10 mouse cellular contexts compared by ENCODE assay signal in the genomic region with DNA sequence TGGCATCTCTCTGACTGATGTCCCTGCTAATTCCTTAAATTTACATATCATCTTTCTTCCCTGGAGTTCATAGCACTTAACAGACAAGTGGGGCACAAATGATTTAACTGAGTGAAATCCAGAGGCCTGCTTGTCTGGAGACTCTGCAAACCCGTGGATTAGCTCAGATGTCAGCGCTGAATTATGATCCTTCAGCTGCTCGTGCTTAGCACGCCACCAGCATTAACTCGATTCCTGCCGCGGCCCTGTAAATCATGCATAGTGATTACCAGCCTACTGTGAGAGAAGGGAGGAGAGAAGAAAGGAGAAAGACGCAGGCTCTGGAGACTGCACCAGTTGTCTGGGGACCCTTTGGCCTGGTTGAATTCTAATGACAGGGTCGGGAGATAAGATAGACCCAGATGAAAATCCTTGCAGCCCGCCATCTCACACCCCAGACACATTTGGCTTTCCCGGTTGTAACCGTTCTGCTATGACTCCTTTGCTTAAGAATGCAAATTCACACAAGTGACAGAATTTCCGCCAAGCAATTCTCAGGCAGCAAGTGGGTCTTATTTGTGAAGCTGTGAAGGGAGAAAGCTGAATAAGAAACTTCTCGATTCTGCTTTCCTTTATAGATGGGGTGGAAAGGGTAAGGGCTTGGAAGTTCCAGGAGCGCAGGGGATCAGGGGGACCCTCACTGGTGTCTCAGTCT.
DNase-seq lines count a peak whose midpoint lies in the region; ATAC-seq and TF ChIP-seq lines count a peak whose summit lies in the region.
"Had no signal": no experiment of that assay in that cellular context is flagged by ENCODE, and none has a peak within 500 bp of the region (broad histone marks: within the 10 kb centered on the region; RNA-seq: fewer than 3 reads in every experiment).

No protein-coding gene starts in this region.

- DNase-seq in heart, postnatal 25 days (ENCODE audit: low spot score), result no peak
- peak; percentile 74 for DNase-seq in embryo, embryonic 10.5 days (ENCODE audit: low spot score)
- peak; percentile 63 for DNase-seq in neural tube, embryonic 10.5 days (ENCODE audit: extremely low spot score, low spot score)
- DNase-seq in urinary bladder, postnatal 4 days (ENCODE audit: low spot score in 2 of 2), result no peak
- DNase-seq in lung, postnatal 0 days (ENCODE audit: low spot score), result no peak

- H3K9ac ChIP-seq in heart, embryonic 13.5 days, result peak overlapping the region; percentile 34; the same call in 1 of the 2 replicates
- H3K9ac ChIP-seq in hindbrain, embryonic 12.5 days, result no peak overlapping the region
- no peak overlapping the region for H3K9ac ChIP-seq in lung, postnatal 0 days (replicated peaks; ENCODE audit: low read depth)
- H3K9ac ChIP-seq: lung, embryonic 15.5 days had no signal

- no peaks in the 10 kb centered on the region for H3K9me3 ChIP-seq in heart, embryonic 13.5 days
- no peaks in the 10 kb centered on the region for H3K9me3 ChIP-seq in hindbrain, embryonic 12.5 days (replicated peaks)
- H3K9me3 ChIP-seq in lung, postnatal 0 days (ENCODE audit: low read length), result no peaks in the 10 kb centered on the region
- H3K9me3 ChIP-seq: lung, embryonic 15.5 days had no signal

- no peak overlapping the region for H3K4me2 ChIP-seq in heart, embryonic 13.5 days
- no peak overlapping the region for H3K4me2 ChIP-seq in hindbrain, embryonic 12.5 days (replicated peaks)
- H3K4me2 ChIP-seq in lung, postnatal 0 days (replicated peaks; ENCODE audit: low read depth, low read length), result no peak overlapping the region
- H3K4me2 ChIP-seq: lung, embryonic 15.5 days had no signal

- TF ChIP-seq CTCF in lung, postnatal 0 days (IDR thresholded peaks at IDR 0.05), result no peak

- no peaks in the 10 kb centered on the region for H3K27me3 ChIP-seq in heart, embryonic 13.5 days (replicated peaks)
- H3K27me3 ChIP-seq in hindbrain, embryonic 12.5 days, result peaks cover 9% of the 10 kb centered on the region
- no peaks in the 10 kb centered on the region for H3K27me3 ChIP-seq in lung, postnatal 0 days (replicated peaks; ENCODE audit: insufficient read depth, low read length)
- H3K27me3 ChIP-seq: lung, embryonic 15.5 days had no signal

- 0 out of 2 replicates have a peak, but pooled peaks cover 7% of the 10 kb centered on the region for H3K36me3 ChIP-seq in heart, embryonic 13.5 days
- H3K36me3 ChIP-seq in hindbrain, embryonic 12.5 days, result no peaks in the 10 kb centered on the region; the same call in 1 of the 2 replicates
- H3K36me3 ChIP-seq in lung, postnatal 0 days (ENCODE audit: insufficient read depth, low read length), result peaks cover 18% of the 10 kb centered on the region

- H3K4me3 ChIP-seq in heart, embryonic 13.5 days, result no peak overlapping the region
- H3K4me3 ChIP-seq in hindbrain, embryonic 12.5 days, result no peak overlapping the region
- H3K4me3 ChIP-seq in lung, postnatal 0 days (ENCODE audit: low read depth, low read length), result no peak overlapping the region
- H3K4me3 ChIP-seq: lung, embryonic 15.5 days had no signal

- TF ChIP-seq EP300 in lung, postnatal 0 days (IDR thresholded peaks at IDR 0.05), result no peak

- intact Hi-C loops in heart, postnatal 25 days (cut with DNase I), result no loop called here

- no peak for ATAC-seq in heart, embryonic 13.5 days (ENCODE audit: extremely low read depth, insufficient number of reproducible peaks, low FRiP score, low TSS enrichment)
- no peak for ATAC-seq in hindbrain, embryonic 12.5 days (ENCODE audit: low FRiP score)
- ATAC-seq in lung, postnatal 0 days, result no peak
- no peak for ATAC-seq in cerebellum, adult (ENCODE audit: insufficient number of reproducible peaks, low FRiP score, low TSS enrichment)
- ATAC-seq: activated CD4-positive, CD25-positive, alpha-beta regulatory T cell, adult 4 months had no signal

- peaks cover 63% of the 10 kb centered on the region for H3K4me1 ChIP-seq in heart, embryonic 13.5 days
- H3K4me1 ChIP-seq in hindbrain, embryonic 12.5 days, result peaks cover 30% of the 10 kb centered on the region
- peaks cover 4% of the 10 kb centered on the region for H3K4me1 ChIP-seq in lung, postnatal 0 days (ENCODE audit: insufficient read depth, low read depth, low read length)

- WGBS in heart, embryonic 13.5 days, result 23% methylated on average over 15 of the region's 15 CpGs
- 41% methylated on average over 15 of the region's 15 CpGs for WGBS in hindbrain, embryonic 12.5 days
- WGBS in lung, postnatal 0 days, result 47% methylated on average over 15 of the region's 15 CpGs

- peak overlapping the region; percentile 62 for H3K27ac ChIP-seq in heart, embryonic 13.5 days (replicated peaks)
- peak overlapping the region; percentile 26; the same call in 1 of the 2 replicates for H3K27ac ChIP-seq in hindbrain, embryonic 12.5 days
- H3K27ac ChIP-seq in lung, postnatal 0 days (ENCODE audit: low read length), result no peak overlapping the region
- H3K27ac ChIP-seq: lung, embryonic 15.5 days had no signal

Comparison
In these comparisons a context has a peak if more than half of its experiments do, and no peak if none do; other contexts are left out.
1. DNase-seq: peak in embryo, embryonic 10.5 days (single experiment) and neural tube, embryonic 10.5 days (single experiment); none in heart, postnatal 25 days (single experiment), urinary bladder, postnatal 4 days (0 of 2) and lung, postnatal 0 days (single experiment).